Mouse (Mus musculus) mesoderm, embryonic 11.5 days (tissue): ENCODE measurements around the gene Ptprj.

ENCODE experiments used
- DNase-seq: peaks from one replicate; pipeline ENCODE4 v3.0.0-alpha.2; 2012; ENCODE audit warnings: low read depth, low spot score

Gene Ptprj

GRCm38 (mm10) chr2:90580236-90581005 is at the start of gene Ptprj:
TSS of gene Ptprj (minus strand) at chr2:90580647.
- DNase-seq, result peak; percentile 74

- no peak for DNase-seq
Observed at GRCm38 (mm10) chr2:90629552-90629951, 49.1 kb upstream of the Ptprj start.

GRCm38 (mm10) chr2:90628261-90628660 is 47.8 kb upstream of the Ptprj start:
- no peak for DNase-seq

GRCm38 (mm10) chr2:90624920-90625319 is 44.5 kb upstream of the Ptprj start:
- peak; percentile 63 for DNase-seq

GRCm38 (mm10) chr2:90624339-90624738 is 43.9 kb upstream of the Ptprj start:
- no peak for DNase-seq

- DNase-seq, result no peak
Observed at GRCm38 (mm10) chr2:90620815-90621214, 40.4 kb upstream of the Ptprj start.

GRCm38 (mm10) chr2:90619648-90620047 is 39.2 kb upstream of the Ptprj start:
- no peak for DNase-seq

GRCm38 (mm10) chr2:90614651-90615171 is 34.3 kb upstream of the Ptprj start:
- DNase-seq, result no peak

- DNase-seq, result no peak
Observed at GRCm38 (mm10) chr2:90613591-90613990, 33.1 kb upstream of the Ptprj start.

- no peak for DNase-seq
Observed at GRCm38 (mm10) chr2:90613006-90613405, 32.6 kb upstream of the Ptprj start.

- no peak for DNase-seq
Observed at GRCm38 (mm10) chr2:90611959-90612571, 31.6 kb upstream of the Ptprj start.

- no peak for DNase-seq
Observed at GRCm38 (mm10) chr2:90601056-90601455, 20.6 kb upstream of the Ptprj start.

- no peak for DNase-seq
Observed at GRCm38 (mm10) chr2:90588141-90588540, 7.7 kb upstream of the Ptprj start.

GRCm38 (mm10) chr2:90584506-90584905 is 4.1 kb upstream of the Ptprj start:
- DNase-seq, result no peak

- no peak for DNase-seq
Observed at GRCm38 (mm10) chr2:90583628-90584131, 3.2 kb upstream of the Ptprj start.

GRCm38 (mm10) chr2:90582814-90583213 is 2.4 kb upstream of the Ptprj start:
- no peak for DNase-seq

- no peak for DNase-seq
Observed at GRCm38 (mm10) chr2:90582311-90582710, 1.9 kb upstream of the Ptprj start.

- no peak for DNase-seq
Observed at GRCm38 (mm10) chr2:90581796-90582125, 1.3 kb upstream of the Ptprj start.

GRCm38 (mm10) chr2:90581006-90581795 is 754 bp upstream of the Ptprj start:
- no peak for DNase-seq

- peak; percentile 69 for DNase-seq
Observed at GRCm38 (mm10) chr2:90579728-90580235, 665 bp downstream of the Ptprj start.

GRCm38 (mm10) chr2:90579038-90579727 is 1.3 kb downstream of the Ptprj start:
- DNase-seq, result no peak
